Mouse (Mus musculus) kidney, embryonic 16.5 days (tissue): ENCODE measurements at regions not wholly inside any gene's neighbourhood (a gene's known extent, or its start where the extent isn't known, plus 50 kb on each side); places are given as distances from the start of the nearest gene placed in this dataset.

Experiments used
- ATAC-seq: fragments of 200-750 bp; cut with Nextera tagmentation; 2 replicates; pipeline ENCODE4 v1.8.0; 2017; ENCODE audit warnings: moderate TSS enrichment; ENCODE audit not compliant: low FRiP score, low TSS enrichment
- H3K27ac ChIP-seq: fragments of 300-500 bp; sonication (generic); 2 replicates; pipeline ENCODE4 v1.5.1; 2014; ENCODE audit warnings: low read length
- H3K27me3 ChIP-seq: fragments of 300-500 bp; sonication (generic); 2 replicates; pipeline ENCODE4 v1.6.1; 2014; ENCODE audit warnings: low read length, control low read depth, mixed read lengths; ENCODE audit not compliant: insufficient read depth
- H3K36me3 ChIP-seq: fragments of 300-500 bp; sonication (generic); 2 replicates; pipeline ENCODE4 v1.6.1; 2014; ENCODE audit warnings: low read length, control low read depth, mixed read lengths; ENCODE audit not compliant: insufficient read depth
- H3K4me1 ChIP-seq: fragments of 300-500 bp; sonication (generic); 2 replicates; pipeline ENCODE4 v1.6.1; 2014; ENCODE audit warnings: low read length, control low read depth, mixed read lengths; ENCODE audit not compliant: insufficient read depth
- H3K4me2 ChIP-seq: fragments of 300-500 bp; sonication (generic); replicated peaks from 2 replicates; pipeline ENCODE4 v1.6.1; 2014; ENCODE audit warnings: low read depth, low read length
- H3K4me3 ChIP-seq: fragments of 300-500 bp; sonication (generic); 2 replicates; pipeline ENCODE4 v1.5.1; 2014; ENCODE audit warnings: mild to moderate bottlenecking, low read length
- H3K9ac ChIP-seq: fragments of 300-500 bp; sonication (generic); replicated peaks from 2 replicates; pipeline ENCODE4 v1.6.1; 2014; ENCODE audit warnings: low read length
- H3K9me3 ChIP-seq: fragments of 300-500 bp; sonication (generic); 2 replicates; pipeline ENCODE4 v1.6.1; 2016; ENCODE audit warnings: low read length, control low read depth
- WGBS: fragments of 180-500 bp; shearing (Covaris S2); extraction: QIAGEN DNeasy Blood & Tissue Kit; methylation state at CpG from one replicate; pipeline ENCODE4 v1.1.7; 2014; 5-methylcytosine and 5-hydroxymethylcytosine counted together

DNA sequence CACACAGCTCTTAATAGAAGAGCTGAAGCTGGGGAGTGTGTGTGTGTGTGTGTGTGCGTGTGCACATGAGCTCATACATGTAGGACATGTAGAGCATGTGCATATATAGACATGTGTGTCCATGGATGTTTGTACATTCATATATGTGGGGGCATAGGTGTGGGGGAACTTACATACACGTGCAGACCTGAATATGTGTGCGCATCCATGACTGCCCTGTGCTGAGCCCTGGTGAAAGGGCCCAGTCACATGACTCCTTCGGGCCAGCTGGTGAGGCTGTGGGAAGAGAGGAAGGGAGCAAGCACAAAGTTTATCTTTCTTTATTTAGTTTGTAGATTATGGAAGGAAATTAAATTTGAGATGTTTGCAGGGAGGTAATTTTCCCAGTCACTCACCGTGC is 378.3 kb downstream of the Ptpru start:
- H3K36me3 ChIP-seq, result no peaks in the 10 kb centered on the region
- no peak overlapping the region for H3K27ac ChIP-seq
- H3K9ac ChIP-seq, result no peak overlapping the region
- H3K27me3 ChIP-seq, result no peaks in the 10 kb centered on the region
- H3K4me2 ChIP-seq, result no peak overlapping the region
- H3K4me1 ChIP-seq, result peaks cover 13% of the 10 kb centered on the region; the same call in 1 of the 2 replicates
- no peak overlapping the region for H3K4me3 ChIP-seq
- no peaks in the 10 kb centered on the region; the same call in 1 of the 2 replicates for H3K9me3 ChIP-seq
- WGBS, result 74% methylated on average over 5 of the region's 5 CpGs
- no peak for ATAC-seq

DNA sequence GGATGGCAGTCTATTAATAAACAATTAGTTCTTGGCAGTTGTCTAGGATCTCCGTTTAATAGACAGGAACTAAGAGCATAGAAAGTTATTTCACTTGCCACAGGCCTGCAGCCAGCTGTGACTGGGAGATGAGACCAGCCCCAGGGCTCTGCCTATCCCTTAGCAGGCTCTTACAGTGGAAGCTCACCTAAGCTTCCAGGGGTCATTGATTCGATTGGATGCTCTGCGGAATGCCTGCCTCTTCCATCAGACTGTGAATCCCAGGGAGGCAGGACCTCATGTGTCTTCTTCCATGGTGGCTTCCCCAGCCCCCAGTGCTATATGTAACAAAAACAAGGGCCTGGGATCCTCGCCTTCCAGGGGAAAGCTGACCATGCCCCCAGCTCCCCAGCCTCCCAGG is 376.8 kb downstream of the Ptpru start:
- 36% methylated on average over 4 of the region's 4 CpGs for WGBS
- H3K27ac ChIP-seq, result no peak overlapping the region
- H3K4me2 ChIP-seq, result no peak overlapping the region
- no peak overlapping the region for H3K4me3 ChIP-seq
- no peak for ATAC-seq
- H3K9ac ChIP-seq, result no peak overlapping the region
- H3K9me3 ChIP-seq, result peaks cover 11% of the 10 kb centered on the region; the same call in 1 of the 2 replicates
- no peaks in the 10 kb centered on the region for H3K36me3 ChIP-seq
- no peaks in the 10 kb centered on the region for H3K27me3 ChIP-seq
- H3K4me1 ChIP-seq, result peaks cover 13% of the 10 kb centered on the region; the same call in 1 of the 2 replicates

DNA sequence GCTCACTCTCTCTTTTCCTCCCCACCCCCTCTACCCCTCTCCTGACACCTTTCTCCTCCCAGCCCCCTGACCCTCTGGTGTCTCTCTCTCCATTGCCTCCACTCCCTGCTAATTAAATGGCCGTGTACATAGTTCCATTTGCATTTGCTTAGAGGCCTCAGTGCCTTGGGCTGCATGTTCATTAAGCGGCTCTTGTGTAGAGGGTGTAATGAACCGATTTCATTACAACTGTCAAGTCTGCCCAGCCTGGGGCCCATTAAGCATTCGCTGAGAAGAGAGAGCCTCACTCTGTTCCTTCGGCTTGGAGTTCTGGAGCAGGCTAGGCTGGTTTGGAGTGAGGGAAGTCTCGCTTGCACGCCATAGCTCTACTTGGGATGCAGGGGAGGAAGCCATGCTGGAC is 376.4 kb downstream of the Ptpru start:
- 48% methylated on average over 7 of the region's 7 CpGs for WGBS
- H3K36me3 ChIP-seq, result no peaks in the 10 kb centered on the region
- H3K9me3 ChIP-seq, result peaks cover 14% of the 10 kb centered on the region; the same call in 1 of the 2 replicates
- peaks cover 13% of the 10 kb centered on the region; the same call in 1 of the 2 replicates for H3K4me1 ChIP-seq
- no peak overlapping the region for H3K9ac ChIP-seq
- H3K4me3 ChIP-seq, result no peak overlapping the region
- ATAC-seq, result no peak
- H3K27ac ChIP-seq, result no peak overlapping the region
- no peaks in the 10 kb centered on the region for H3K27me3 ChIP-seq
- no peak overlapping the region for H3K4me2 ChIP-seq

DNA sequence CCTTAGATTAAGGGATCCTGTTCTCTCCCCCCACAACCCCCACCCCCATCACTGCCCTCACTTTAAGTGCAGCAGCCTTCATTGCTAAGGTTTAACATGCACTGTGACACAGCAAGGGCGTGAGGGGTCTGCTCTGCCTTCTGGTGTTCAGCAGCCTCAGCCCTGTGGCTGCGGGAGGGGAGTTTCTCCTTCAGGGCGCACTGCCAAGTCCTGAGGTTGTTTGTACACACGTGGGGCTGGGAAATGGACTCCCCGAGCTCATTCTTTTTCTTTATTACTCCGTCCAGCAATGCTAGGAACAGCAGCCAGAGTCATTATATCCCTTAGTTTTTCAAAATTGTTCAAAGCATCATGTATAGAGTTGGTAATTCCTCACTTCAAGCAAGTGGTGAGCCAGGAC is 363.1 kb downstream of the Ptpru start:
- WGBS, result 45% methylated on average over 6 of the region's 6 CpGs
- H3K27me3 ChIP-seq, result no peaks in the 10 kb centered on the region
- H3K9ac ChIP-seq, result no peak overlapping the region
- H3K27ac ChIP-seq, result no peak overlapping the region
- no peak overlapping the region for H3K4me3 ChIP-seq
- no peaks in the 10 kb centered on the region for H3K9me3 ChIP-seq
- ATAC-seq, result no peak
- H3K4me1 ChIP-seq, result no peaks in the 10 kb centered on the region
- no peaks in the 10 kb centered on the region for H3K36me3 ChIP-seq
- H3K4me2 ChIP-seq, result no peak overlapping the region

DNA sequence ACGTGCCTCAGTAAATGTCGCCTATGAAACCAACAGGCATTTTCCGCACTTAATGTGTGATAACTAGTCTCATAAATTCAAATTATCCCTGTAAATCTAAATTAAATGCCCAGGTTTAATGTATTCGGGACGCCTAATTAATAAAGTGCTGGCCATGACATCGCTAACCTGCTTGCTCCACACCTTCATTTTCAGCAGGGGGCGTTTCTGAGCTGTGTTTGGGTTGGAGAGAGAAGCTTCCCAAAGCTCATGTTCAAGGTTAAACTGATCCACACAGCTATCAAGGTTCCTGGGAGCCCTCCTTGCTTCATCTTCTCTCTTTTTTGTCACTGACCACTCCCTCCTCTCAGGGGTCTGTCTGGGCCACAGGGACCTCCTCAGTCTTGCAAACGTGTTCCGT is 359.2 kb downstream of the Ptpru start:
- Histone ChIP-seq H3K36me3 (no peaks in the 10 kb centered on the region), H3K27me3 (no peaks in the 10 kb centered on the region), H3K9ac (no peak overlapping the region), H3K4me2 (no peak overlapping the region), H3K27ac (no peak overlapping the region), H3K4me3 (no peak overlapping the region), H3K9me3 (no peaks in the 10 kb centered on the region), H3K4me1 (no peaks in the 10 kb centered on the region)
- 56% methylated on average over 9 of the region's 9 CpGs for WGBS
- ATAC-seq, result no peak

DNA sequence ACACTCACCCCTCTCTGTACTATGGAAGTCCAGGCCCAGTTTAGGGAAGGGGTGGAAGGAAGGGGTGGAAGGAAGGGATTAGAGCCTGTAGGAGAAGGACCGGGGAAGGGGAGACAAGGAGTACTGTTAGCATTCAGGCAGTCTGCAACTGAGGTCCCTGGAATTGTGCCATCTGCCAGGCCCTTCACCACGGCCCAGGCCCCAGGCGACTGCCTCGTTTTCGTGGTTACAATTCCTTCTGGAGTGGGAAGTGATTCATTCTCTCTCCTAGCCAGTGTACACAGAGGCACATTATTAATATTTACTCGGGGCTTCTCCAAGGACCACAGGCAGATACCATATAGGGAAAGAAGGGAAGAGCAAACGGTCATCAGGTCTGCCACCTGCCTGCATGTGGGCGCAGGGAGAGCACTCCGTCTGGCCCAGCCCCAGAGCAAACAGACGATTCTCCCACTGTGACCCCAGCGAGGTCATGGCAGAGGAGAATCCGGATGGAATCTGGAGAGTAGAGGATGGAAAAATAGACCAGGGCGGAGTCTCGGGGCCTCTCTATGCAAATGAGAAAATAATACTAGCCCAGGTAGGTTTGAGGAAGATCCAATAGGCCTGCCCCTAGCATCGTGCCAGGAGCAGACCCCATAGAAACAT is 354.0 kb downstream of the Ptpru start:
- no peak overlapping the region for H3K4me3 ChIP-seq
- H3K36me3 ChIP-seq, result no peaks in the 10 kb centered on the region
- 0 out of 2 replicates have a peak, but pooled peaks cover 2% of the 10 kb centered on the region for H3K27me3 ChIP-seq
- H3K27ac ChIP-seq, result no peak overlapping the region
- ATAC-seq, result no peak
- no peaks in the 10 kb centered on the region for H3K9me3 ChIP-seq
- H3K4me1 ChIP-seq, result peaks cover 27% of the 10 kb centered on the region
- 54% methylated on average over 15 of the region's 15 CpGs for WGBS
- H3K4me2 ChIP-seq, result no peak overlapping the region
- no peak overlapping the region for H3K9ac ChIP-seq

DNA sequence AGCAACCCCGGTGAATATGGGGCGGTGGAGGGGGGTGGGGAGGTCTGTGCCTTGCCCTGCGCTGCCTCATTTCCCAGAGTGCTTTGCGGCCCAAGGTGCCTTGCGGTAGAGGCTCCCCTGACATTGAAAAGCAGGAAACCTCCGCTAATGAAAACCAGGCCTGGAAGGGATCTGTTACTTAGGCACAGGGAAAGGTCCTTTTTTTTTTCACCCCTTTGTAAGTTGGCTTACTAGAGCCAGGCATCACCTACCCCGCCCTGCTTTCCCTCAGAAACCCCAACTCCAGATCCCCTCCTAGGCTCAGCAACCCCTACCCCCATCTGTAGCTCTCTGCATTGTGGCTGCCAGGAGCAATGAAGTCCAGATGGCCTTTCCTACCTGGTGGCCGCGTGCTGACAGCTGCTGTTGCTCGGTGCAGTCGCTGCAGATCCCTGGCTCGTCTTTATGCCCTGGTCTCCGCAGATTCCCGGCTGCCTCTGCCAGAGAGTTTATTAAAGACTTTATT is 353.4 kb downstream of the Ptpru start:
- WGBS, result 55% methylated on average over 14 of the region's 14 CpGs
- no peak overlapping the region for H3K9ac ChIP-seq
- no peak overlapping the region for H3K4me2 ChIP-seq
- 0 out of 2 replicates have a peak, but pooled peaks cover 2% of the 10 kb centered on the region for H3K27me3 ChIP-seq
- no peak for ATAC-seq
- no peak overlapping the region for H3K27ac ChIP-seq
- H3K4me3 ChIP-seq, result no peak overlapping the region
- H3K36me3 ChIP-seq, result no peaks in the 10 kb centered on the region
- no peaks in the 10 kb centered on the region for H3K9me3 ChIP-seq
- peaks cover 31% of the 10 kb centered on the region for H3K4me1 ChIP-seq

DNA sequence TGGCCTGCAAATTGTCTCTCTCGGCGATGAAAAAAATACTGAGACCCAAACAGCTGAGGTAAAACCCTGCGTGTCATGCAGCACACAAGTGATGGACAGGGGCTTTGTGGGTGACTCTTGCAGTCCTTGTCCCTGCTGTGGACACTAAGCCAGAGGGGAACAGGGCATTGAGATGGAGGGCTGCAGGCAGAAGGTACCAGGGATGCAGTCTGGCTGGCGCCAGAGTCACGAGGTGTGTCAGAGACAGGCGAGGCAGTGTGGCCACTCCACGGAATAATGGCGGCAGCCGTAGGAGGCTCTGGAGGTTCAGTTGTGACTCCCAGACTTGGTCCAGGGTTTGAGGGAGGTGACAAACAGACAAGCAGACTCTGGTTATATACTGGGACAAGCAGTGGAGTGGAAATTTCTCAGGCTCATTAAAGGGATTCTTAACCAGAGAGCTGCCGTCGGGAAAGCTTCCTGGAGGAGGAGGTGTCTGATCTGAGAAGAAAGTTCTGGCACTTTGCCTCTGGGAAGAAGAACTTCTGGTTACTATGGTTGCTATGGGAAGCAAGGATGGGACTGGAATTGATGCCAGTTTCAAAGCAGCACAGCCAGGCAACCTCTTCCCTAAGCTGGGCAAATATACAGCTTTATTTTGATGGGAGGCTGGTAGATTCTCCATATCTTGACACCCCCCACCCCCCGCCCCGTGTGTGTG is 352.8 kb downstream of the Ptpru start:
- peaks cover 31% of the 10 kb centered on the region for H3K4me1 ChIP-seq
- 0 out of 2 replicates have a peak, but pooled peaks cover 2% of the 10 kb centered on the region for H3K27me3 ChIP-seq
- 64% methylated on average over 13 of the region's 13 CpGs for WGBS
- no peak overlapping the region for H3K4me2 ChIP-seq
- H3K9me3 ChIP-seq, result no peaks in the 10 kb centered on the region
- H3K36me3 ChIP-seq, result no peaks in the 10 kb centered on the region
- H3K27ac ChIP-seq, result no peak overlapping the region
- H3K4me3 ChIP-seq, result no peak overlapping the region
- no peak for ATAC-seq
- no peak overlapping the region for H3K9ac ChIP-seq

DNA sequence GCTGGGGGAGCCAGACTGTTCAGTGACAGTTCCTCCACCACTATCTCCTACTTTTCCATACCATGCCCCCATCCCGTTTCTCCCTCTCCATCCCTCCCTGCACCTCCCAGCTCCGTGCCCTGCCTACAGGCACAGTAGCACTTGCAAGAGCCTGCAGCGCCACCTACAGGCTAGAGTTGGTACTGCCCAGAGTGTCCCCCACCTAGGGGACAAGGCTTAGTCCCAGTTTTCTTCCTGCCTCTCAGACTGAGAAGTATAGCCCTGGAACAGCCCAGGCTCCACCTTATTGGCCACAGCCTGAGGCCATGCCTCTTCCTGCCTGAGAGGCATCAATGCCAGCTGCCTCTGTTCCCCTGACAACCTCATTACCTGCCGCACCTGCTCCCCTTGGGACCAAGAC is 351.3 kb downstream of the Ptpru start:
- no peak overlapping the region for H3K4me2 ChIP-seq
- H3K4me3 ChIP-seq, result no peak overlapping the region
- H3K4me1 ChIP-seq, result peaks cover 31% of the 10 kb centered on the region
- ATAC-seq, result 0 out of 2 replicates have a peak, but pooled peaks have one; percentile 16
- H3K9me3 ChIP-seq, result no peaks in the 10 kb centered on the region
- H3K36me3 ChIP-seq, result no peaks in the 10 kb centered on the region
- 0 out of 2 replicates have a peak, but pooled peaks cover 2% of the 10 kb centered on the region for H3K27me3 ChIP-seq
- no peak overlapping the region for H3K9ac ChIP-seq
- WGBS, result 9% methylated on average over 4 of the region's 4 CpGs
- no peak overlapping the region for H3K27ac ChIP-seq

DNA sequence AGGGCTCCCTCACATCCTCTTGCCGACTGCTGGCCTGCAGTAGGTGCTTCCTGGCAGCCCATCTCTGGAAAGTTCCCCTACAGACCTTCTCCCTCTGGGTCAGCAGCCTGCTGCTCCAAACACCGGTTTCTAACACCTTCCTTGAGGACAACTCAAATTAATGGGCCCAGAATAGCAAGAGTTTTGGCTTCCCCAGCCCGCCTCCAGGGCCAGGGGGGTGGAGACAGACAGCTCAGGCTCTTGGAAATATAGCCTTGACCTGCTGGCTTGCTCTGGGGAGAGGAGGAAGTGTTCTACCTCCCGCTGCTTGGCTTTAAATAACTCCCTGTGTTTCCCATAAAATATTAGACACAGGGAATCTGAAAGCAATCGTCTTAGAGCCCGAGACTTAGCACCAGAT is 349.8 kb downstream of the Ptpru start:
- WGBS, result 7% methylated on average over 6 of the region's 6 CpGs
- Histone ChIP-seq H3K9ac (peak overlapping the region; percentile 36; the same call in 1 of the 2 replicates), H3K4me1 (peaks cover 31% of the 10 kb centered on the region), H3K4me3 (no peak overlapping the region), H3K27ac (peak overlapping the region; percentile 60; the same call in 1 of the 2 replicates), H3K9me3 (no peaks in the 10 kb centered on the region), H3K4me2 (no peak overlapping the region), H3K36me3 (no peaks in the 10 kb centered on the region), H3K27me3 (peaks cover 12% of the 10 kb centered on the region; the same call in 1 of the 2 replicates)
- ATAC-seq, result peak; percentile 40; the same call in 1 of the 2 replicates
